Mouse (Mus musculus) limb, embryonic 11.5 days (tissue): ENCODE data around the gene Pbx2. TPM values are rescaled to one million over a fixed set of nuclear protein-coding genes. Genes with fewer than 3 reads are reported as not detected.

ENCODE experiments used
- ATAC-seq: fragments of 200-750 bp; cut with Nextera tagmentation; 2 replicates; pipeline ENCODE4 v1.8.0; 2017; ENCODE audit warnings: low read depth; ENCODE audit not compliant: insufficient number of reproducible peaks, low FRiP score, low TSS enrichment
- DNase-seq: peaks from one replicate; pipeline ENCODE4 v3.0.0-alpha.2; 2015; ENCODE audit warnings: low spot score
- H3K27ac ChIP-seq: fragments of 300-500 bp; sonication (generic); replicated peaks from 2 replicates; pipeline ENCODE4 v1.5.1; 2014; ENCODE audit warnings: low read depth, mild to moderate bottlenecking, low read length
- H3K27me3 ChIP-seq: fragments of 300-500 bp; sonication (generic); 2 replicates; pipeline ENCODE4 v1.6.1; 2014; ENCODE audit warnings: mild to moderate bottlenecking, low read length, mixed read lengths; ENCODE audit not compliant: control insufficient read depth, insufficient read depth
- H3K36me3 ChIP-seq: fragments of 300-500 bp; sonication (generic); 2 replicates; pipeline ENCODE4 v1.6.1; 2014; ENCODE audit warnings: mild to moderate bottlenecking, low read length, moderate library complexity, mixed read lengths; ENCODE audit not compliant: control insufficient read depth, insufficient read depth
- H3K4me1 ChIP-seq: fragments of 300-500 bp; sonication (generic); 2 replicates; pipeline ENCODE4 v1.6.1; 2014; ENCODE audit warnings: low read length, mixed read lengths; ENCODE audit not compliant: control insufficient read depth, insufficient read depth
- H3K4me2 ChIP-seq: fragments of 300-500 bp; sonication (generic); 2 replicates; pipeline ENCODE4 v1.6.1; 2014; ENCODE audit warnings: low read depth, mild to moderate bottlenecking, moderate library complexity; ENCODE audit not compliant: severe bottlenecking
- H3K4me3 ChIP-seq: fragments of 300-500 bp; sonication (generic); 2 replicates; pipeline ENCODE4 v1.5.1; 2014; ENCODE audit warnings: low read depth, low read length
- H3K9ac ChIP-seq: fragments of 300-500 bp; sonication (generic); 2 replicates; pipeline ENCODE4 v1.6.1; 2014; ENCODE audit warnings: mild to moderate bottlenecking, low read length
- H3K9me3 ChIP-seq: fragments of 300-500 bp; sonication (generic); 2 replicates; pipeline ENCODE4 v1.6.1; 2016; ENCODE audit warnings: low read length; ENCODE audit not compliant: control insufficient read depth
- WGBS: fragments of 180-500 bp; shearing (Covaris S2); extraction: QIAGEN DNeasy Blood & Tissue Kit; methylation state at CpG from one replicate; pipeline ENCODE4 v1.1.7; 2014; 5-methylcytosine and 5-hydroxymethylcytosine counted together
- polyA plus RNA-seq: library from polyadenylated mRNA; unstranded; fragments of >200 nt; fragmentation: Nextera tagmentation; extraction: Ambion mirVana; gene quantifications from 2 replicates; pipeline ENCODE4 v1.2.1, GENCODE M21; 2014

Gene Pbx2
- polyA plus RNA-seq, 1 experiment from 2014 or later = 22.0 TPM

DNA sequence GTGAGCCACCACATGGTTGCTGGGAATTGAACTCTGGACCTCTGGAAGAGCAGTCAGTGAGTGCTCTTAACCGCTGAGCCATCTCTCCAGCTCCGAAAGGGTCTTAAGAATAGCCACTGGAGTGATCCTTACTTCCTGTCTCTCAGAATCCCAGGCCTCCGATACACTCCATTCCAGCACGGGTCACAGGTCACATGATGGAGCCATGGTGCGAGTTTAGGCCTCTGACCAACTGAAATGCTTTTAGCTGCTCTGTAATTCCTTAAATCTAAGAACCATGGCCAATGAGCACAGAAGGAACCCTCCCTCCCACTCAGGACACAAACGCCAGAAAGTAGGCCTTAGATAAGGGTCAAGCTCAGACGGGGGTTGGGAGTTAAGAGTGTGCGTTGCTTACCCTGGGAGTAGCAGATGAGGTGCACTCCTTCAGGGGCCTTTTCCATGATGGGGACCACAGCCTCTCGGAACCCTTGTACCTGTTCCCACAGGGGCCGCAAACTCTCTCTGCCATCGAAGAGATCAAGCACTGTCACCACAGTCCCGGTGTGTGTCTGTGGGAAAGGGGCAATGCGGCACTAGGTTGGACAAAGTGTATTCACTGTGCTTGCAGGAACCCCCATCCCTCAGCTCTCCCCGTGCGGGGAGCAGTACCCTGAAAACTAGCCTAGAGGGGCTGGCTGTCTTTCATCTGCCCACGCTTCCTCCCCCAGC, 35.2 kb downstream of the Pbx2 start:
- H3K4me3 ChIP-seq = peak overlapping the region; percentile 82
- DNase-seq = no peak
- H3K36me3 ChIP-seq = no peaks in the 10 kb centered on the region
- peaks cover 16% of the 10 kb centered on the region for H3K27me3 ChIP-seq
- no peaks in the 10 kb centered on the region for H3K9me3 ChIP-seq
- ATAC-seq = no peak
- H3K4me1 ChIP-seq = peaks cover 28% of the 10 kb centered on the region
- no peak overlapping the region for H3K27ac ChIP-seq
- peak overlapping the region; percentile 94 for H3K4me2 ChIP-seq
- WGBS = 55% methylated on average over 16 of the region's 16 CpGs
- peak overlapping the region; percentile 71 for H3K9ac ChIP-seq

DNA sequence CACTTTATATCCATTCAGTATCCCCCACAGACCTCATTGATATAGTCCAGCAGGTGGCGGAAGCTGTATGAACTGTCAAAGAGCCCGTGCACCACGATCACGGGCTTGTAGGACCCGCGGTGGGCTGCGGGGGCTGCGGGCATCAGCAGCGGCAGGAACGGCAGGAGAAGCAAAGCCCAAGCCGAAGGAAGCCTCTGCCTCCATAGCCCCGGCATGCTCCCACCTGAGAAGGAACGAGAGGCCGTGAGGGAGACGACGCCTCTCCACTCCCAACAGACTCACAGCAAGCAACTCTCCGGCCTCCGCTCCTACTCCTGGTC, 35.7 kb downstream of the Pbx2 start:
- WGBS = under 1% methylated on average over 18 of the region's 18 CpGs

DNA sequence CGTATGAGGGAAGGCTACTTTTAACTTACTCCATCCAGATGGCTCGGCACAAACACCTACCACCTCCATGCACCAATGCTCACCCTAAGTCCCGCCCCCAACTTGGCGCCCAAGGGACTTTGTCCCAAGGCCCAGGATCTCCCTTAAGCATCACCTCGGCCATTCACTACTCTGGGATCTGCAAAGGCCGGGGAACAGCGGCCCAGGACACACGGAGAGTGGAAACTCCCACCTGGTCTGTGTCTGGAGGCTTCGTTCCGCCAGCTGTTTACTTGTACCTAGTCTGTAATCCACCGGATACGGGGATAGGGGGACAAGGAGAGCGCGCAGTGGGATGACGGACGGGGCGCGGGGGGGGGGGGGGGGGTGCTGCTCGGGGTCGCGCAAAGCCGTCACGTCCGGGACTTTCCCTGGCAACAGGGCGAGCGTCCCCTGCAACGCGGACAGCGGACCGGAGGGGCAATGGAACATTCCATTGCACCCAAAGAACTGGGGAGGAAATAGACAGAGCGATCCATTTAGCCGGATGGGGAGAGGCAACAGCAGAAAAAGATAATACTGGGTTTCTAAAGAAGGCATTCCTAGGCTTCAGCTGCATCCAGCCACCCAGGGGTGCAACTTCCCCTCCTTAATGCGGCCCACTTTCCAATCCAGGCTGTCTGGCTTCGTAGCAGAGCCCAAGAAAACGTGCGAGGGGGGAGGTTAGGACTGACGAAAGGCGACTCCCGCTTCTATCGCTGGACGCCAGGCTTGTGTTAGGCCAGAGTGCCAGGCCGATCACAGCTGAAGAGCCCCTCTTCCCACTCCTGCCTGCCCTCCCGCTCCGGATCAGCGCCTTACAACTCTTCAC, 36.3 kb downstream of the Pbx2 start:
- H3K36me3 ChIP-seq = no peaks in the 10 kb centered on the region
- ATAC-seq (peak; percentile 68), DNase-seq (peak; percentile 92)
- peak overlapping the region; percentile 71 for H3K9ac ChIP-seq
- H3K4me1 ChIP-seq = peaks cover 28% of the 10 kb centered on the region
- H3K9me3 ChIP-seq = no peaks in the 10 kb centered on the region
- H3K4me2 ChIP-seq = peak overlapping the region; percentile 94
- H3K27ac ChIP-seq = peak overlapping the region; percentile 81
- H3K27me3 ChIP-seq = peaks cover 26% of the 10 kb centered on the region
- under 1% methylated on average over 45 of the region's 45 CpGs for WGBS
- H3K4me3 ChIP-seq = peak overlapping the region; percentile 82

More for the DNA sequence above, 35.7 kb downstream of the Pbx2 start:
- Histone ChIP-seq H3K4me2 (peak overlapping the region; percentile 94), H3K4me3 (peak overlapping the region; percentile 82), H3K9me3 (no peaks in the 10 kb centered on the region), H3K36me3 (no peaks in the 10 kb centered on the region), H3K9ac (peak overlapping the region; percentile 71), H3K27me3 (peaks cover 21% of the 10 kb centered on the region), H3K4me1 (peaks cover 28% of the 10 kb centered on the region), H3K27ac (no peak overlapping the region)
- DNase-seq = peak; percentile 54
- ATAC-seq = 0 out of 2 replicates have a peak, but pooled peaks have one; percentile 5

DNA sequence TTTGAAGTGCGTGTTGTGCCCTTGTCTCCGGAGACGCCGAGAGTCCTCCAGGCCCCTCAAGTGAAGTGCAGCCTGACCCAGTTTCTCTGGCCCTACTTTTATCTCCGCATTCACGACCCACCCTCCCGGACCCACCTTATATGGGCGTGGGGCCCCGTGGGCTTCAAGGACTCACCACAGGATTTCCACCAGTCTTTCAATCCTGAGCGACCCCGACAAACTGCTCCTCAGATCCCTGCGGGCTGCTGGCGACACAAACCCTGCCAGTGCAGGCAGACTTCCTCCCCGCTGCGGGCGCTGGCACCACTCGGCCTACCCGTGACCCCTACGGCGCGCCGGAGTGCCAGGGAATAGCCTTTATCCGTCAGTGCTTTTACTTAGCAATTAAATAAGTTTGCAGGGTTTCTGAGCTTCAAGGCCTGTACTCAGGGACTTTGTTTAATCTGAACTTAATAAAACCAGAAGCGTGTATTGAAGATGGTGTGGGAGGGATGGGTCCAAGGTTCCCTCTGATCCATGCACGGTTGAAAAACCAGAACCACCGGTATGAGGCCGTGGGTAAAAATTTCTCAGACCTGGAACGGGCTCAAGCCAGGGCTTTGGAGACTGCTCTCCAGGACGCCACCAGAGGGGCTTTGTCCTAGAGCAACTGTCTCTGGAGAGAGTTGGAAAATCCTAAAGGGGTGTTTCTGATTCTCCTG, 37.0 kb downstream of the Pbx2 start, which contains the start of gene Ppt2:
Ppt2 (minus strand) TSS at position 568 of the 701 bp plus-strand sequence.
- Histone ChIP-seq H3K4me3 (peak within 1 kb of the TSS; percentile 82), H3K27me3 (peaks cover 31% of the 10 kb centered on the region), H3K9me3 (no peaks in the 10 kb centered on the region), H3K4me1 (peaks cover 28% of the 10 kb centered on the region), H3K9ac (peak within 1 kb of the TSS; percentile 71), H3K36me3 (no peaks in the 10 kb centered on the region), H3K27ac (peak within 1 kb of the TSS; percentile 81), H3K4me2 (peak within 1 kb of the TSS; percentile 94)
- DNase-seq (no peak), ATAC-seq (no peak)
- WGBS = 6% methylated on average over 29 of the region's 29 CpGs

DNA sequence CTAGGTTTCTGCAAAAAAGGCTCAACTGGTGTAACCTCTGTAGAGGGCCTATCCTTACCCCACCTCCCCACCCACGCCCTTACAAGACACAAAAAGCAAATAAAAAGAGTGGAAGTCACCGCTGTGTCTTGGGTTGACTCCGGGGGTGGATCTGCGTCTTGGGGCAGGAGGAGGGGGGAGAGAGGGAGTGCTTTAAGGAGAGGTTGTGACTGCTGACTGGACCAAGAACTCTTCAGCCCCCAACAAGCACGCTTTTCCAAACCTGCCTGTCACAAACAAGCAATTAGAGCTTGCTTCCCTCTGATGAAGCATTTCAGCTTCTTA, 37.5 kb downstream of the Pbx2 start:
- DNase-seq (no peak), ATAC-seq (no peak)
- Histone ChIP-seq H3K4me1 (peaks cover 30% of the 10 kb centered on the region), H3K9ac (no peak overlapping the region), H3K36me3 (no peaks in the 10 kb centered on the region), H3K27ac (no peak overlapping the region), H3K27me3 (peaks cover 31% of the 10 kb centered on the region), H3K9me3 (no peaks in the 10 kb centered on the region), H3K4me3 (peak overlapping the region; percentile 82), H3K4me2 (peak overlapping the region; percentile 94)
- 28% methylated on average over 5 of the region's 5 CpGs for WGBS

DNA sequence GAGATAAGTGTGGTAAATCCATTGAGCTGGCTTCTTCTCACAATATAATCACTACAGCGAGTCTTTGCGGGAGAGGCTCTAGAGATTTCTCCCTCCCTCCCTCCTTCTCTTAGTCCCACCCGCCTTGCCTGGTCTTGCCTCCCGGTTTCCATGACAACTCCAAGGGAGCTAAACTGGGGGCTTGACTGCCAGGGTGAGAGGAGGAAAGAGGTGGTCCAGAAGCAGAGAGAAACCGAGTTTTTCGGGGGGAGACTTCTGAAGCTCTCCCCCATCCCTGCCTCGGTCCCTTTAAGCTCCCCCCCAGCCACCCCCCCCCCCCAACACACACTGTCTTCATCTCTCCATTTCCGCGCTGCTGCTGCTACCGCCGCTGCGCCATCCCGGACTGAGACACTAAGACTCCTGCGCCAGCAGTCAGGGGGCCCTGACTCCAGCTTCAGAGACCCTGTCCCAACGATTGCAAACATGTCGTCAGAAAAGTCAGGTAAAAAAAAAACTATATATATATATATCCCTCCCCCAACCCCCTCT, 38.2 kb downstream of the Pbx2 start, which contains the start of gene Prrt1:
Prrt1 (plus strand) TSS at position 313 of the 531 bp plus-strand sequence.
- Histone ChIP-seq H3K4me2 (peak within 1 kb of the TSS; percentile 94), H3K36me3 (no peaks in the 10 kb centered on the region), H3K9me3 (no peaks in the 10 kb centered on the region), H3K27me3 (peaks cover 31% of the 10 kb centered on the region), H3K9ac (no peak within 1 kb of the TSS), H3K4me1 (peaks cover 31% of the 10 kb centered on the region), H3K4me3 (peak within 1 kb of the TSS; percentile 82), H3K27ac (no peak within 1 kb of the TSS)
- DNase-seq (peak; percentile 46), ATAC-seq (no peak)
- WGBS = under 1% methylated on average over 16 of the region's 16 CpGs

DNA sequence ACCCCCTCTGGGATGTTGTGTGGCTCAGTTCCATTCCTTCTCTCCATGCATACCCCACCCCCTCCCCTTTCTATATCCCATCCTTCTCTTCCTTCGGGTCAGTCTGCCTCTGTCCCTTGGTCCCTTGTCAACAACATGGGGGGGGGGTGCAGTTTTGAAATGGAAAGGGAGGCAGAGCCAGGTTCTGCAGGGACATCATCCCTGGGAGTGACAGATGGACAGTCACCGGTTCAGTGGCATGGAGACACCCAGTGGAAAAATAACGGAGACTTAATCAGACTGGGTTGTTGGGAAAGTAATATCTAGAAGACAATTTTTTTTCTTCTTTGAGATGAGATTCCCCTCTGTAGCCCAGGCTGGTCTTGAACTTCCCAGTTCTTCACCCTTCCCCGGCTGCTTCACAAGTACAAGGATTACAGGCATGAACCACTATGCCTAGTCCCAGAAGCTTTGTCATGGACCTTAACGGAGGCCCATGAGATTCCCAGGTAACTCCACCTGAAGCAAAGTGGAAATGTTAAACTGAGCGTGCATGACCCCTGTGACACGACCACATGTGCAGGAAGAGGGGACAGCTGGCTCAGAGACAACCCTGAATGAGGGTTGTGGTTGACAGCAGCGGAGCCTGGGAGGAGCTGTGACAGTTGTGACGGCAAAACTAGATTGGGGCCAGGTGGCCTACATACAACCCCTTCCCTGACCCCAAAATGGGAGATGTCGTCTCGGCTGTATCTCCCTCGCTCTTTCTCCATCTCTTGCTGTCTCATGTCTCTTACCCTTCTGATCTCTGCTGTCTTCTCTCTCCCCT, 38.9 kb downstream of the Pbx2 start:
- Histone ChIP-seq H3K4me1 (peaks cover 31% of the 10 kb centered on the region), H3K9ac (no peak overlapping the region), H3K27ac (no peak overlapping the region), H3K36me3 (no peaks in the 10 kb centered on the region), H3K4me2 (peak overlapping the region; percentile 35; the same call in 1 of the 2 replicates), H3K9me3 (no peaks in the 10 kb centered on the region), H3K4me3 (0 out of 2 replicates have a peak overlapping the region, but pooled peaks have one; percentile 20), H3K27me3 (peaks cover 31% of the 10 kb centered on the region)
- no peak for ATAC-seq
- DNase-seq = peak; percentile 28
- 15% methylated on average over 12 of the region's 12 CpGs for WGBS
